In genomic region chr10:75744017-75744416, GRCm38 (mm10) we compare ENCODE assay signal across 8 mouse cellular contexts. TPM values are rescaled to one million over a fixed set of nuclear protein-coding genes. Genes with fewer than 3 reads are reported as not detected.
DNase-seq lines count a peak whose midpoint lies in the region; ATAC-seq and TF ChIP-seq lines count a peak whose summit lies in the region.

No protein-coding gene starts in this region.

- peak; percentile 95 for DNase-seq in brain, adult 2 months (ENCODE audit: low read depth, low spot score)
- peak; percentile 92 for DNase-seq in kidney, postnatal 10 days
- no peak for DNase-seq in liver, embryonic 11.5 days (ENCODE audit: low spot score)
- DNase-seq in neural tube, embryonic 10.5 days (ENCODE audit: extremely low spot score, low spot score): peak; percentile 79

- H3K9me3 ChIP-seq in heart, embryonic 15.5 days (replicated peaks): no peaks in the 10 kb centered on the region
- no peaks in the 10 kb centered on the region for H3K9me3 ChIP-seq in liver, embryonic 11.5 days (ENCODE audit: control insufficient read depth, low read length)
- H3K9me3 ChIP-seq in stomach, embryonic 14.5 days (ENCODE audit: control insufficient read depth, low read depth, low read length): no peaks in the 10 kb centered on the region

- TF ChIP-seq CTCF in embryonic fibroblast, embryonic 13.5 days (IDR thresholded peaks at IDR 0.05; ENCODE audit: borderline replicate concordance, insufficient read depth, low read length): peak; percentile 81

- 43% methylated on average over 3 of the region's 3 CpGs for WGBS in heart, embryonic 15.5 days
- WGBS in liver, embryonic 11.5 days: 48% methylated on average over 3 of the region's 3 CpGs
- WGBS in stomach, embryonic 14.5 days: 43% methylated on average over 3 of the region's 3 CpGs

- peaks cover 77% of the 10 kb centered on the region for H3K36me3 ChIP-seq in heart, embryonic 15.5 days
- peaks cover 58% of the 10 kb centered on the region for H3K36me3 ChIP-seq in liver, embryonic 11.5 days (ENCODE audit: control insufficient read depth, insufficient read depth, low read length)
- H3K36me3 ChIP-seq in stomach, embryonic 14.5 days (ENCODE audit: control insufficient read depth, insufficient read depth, low read length): peaks cover 57% of the 10 kb centered on the region

- TF ChIP-seq POLR2A in embryonic fibroblast, embryonic 13.5 days (IDR thresholded peaks at IDR 0.05; ENCODE audit: low read depth, low read length): no peak

- no peak overlapping the region for H3K4me2 ChIP-seq in heart, embryonic 15.5 days
- H3K4me2 ChIP-seq in liver, embryonic 11.5 days: no peak overlapping the region
- no peak overlapping the region for H3K4me2 ChIP-seq in stomach, embryonic 14.5 days (replicated peaks; ENCODE audit: low read depth, low read length)

- ATAC-seq in CD4-positive, CD25-positive, alpha-beta regulatory T cell, adult 4 months: peak; percentile 94
- ATAC-seq in heart, embryonic 15.5 days (replicated peaks; ENCODE audit: insufficient number of reproducible peaks, insufficient read depth, low FRiP score, low read depth): peak; percentile 50; the same call in 1 of the 2 replicates
- ATAC-seq in liver, embryonic 11.5 days (replicated peaks; ENCODE audit: low FRiP score): peak; percentile 80
- peak; percentile 81 for ATAC-seq in stomach, embryonic 14.5 days (ENCODE audit: insufficient number of reproducible peaks, insufficient read depth, low FRiP score, low read depth)

- no peak overlapping the region for H3K4me3 ChIP-seq in embryonic fibroblast, embryonic 13.5 days (ENCODE audit: insufficient read depth, low read length)
- H3K4me3 ChIP-seq in heart, embryonic 15.5 days: no peak overlapping the region
- H3K4me3 ChIP-seq in liver, embryonic 11.5 days (ENCODE audit: low read depth, low read length): no peak overlapping the region
- no peak overlapping the region for H3K4me3 ChIP-seq in stomach, embryonic 14.5 days (ENCODE audit: low read depth, low read length)

- H3K9ac ChIP-seq in heart, embryonic 15.5 days: no peak overlapping the region
- no peak overlapping the region for H3K9ac ChIP-seq in liver, embryonic 11.5 days (ENCODE audit: low read depth, low read length)
- H3K9ac ChIP-seq in stomach, embryonic 14.5 days (replicated peaks; ENCODE audit: low read depth, low read length): no peak overlapping the region

- no peaks in the 10 kb centered on the region for H3K27me3 ChIP-seq in heart, embryonic 15.5 days
- H3K27me3 ChIP-seq in liver, embryonic 11.5 days (replicated peaks; ENCODE audit: control insufficient read depth, insufficient read depth, low read length): no peaks in the 10 kb centered on the region
- H3K27me3 ChIP-seq in stomach, embryonic 14.5 days (ENCODE audit: control insufficient read depth, insufficient read depth, low read length): no peaks in the 10 kb centered on the region

- no peak overlapping the region for H3K27ac ChIP-seq in embryonic fibroblast, embryonic 13.5 days (ENCODE audit: insufficient read depth, low read length)
- no peak overlapping the region for H3K27ac ChIP-seq in heart, embryonic 15.5 days
- no peak overlapping the region for H3K27ac ChIP-seq in liver, embryonic 11.5 days (ENCODE audit: low read depth, low read length)
- no peak overlapping the region for H3K27ac ChIP-seq in stomach, embryonic 14.5 days (ENCODE audit: low read length)

- H3K4me1 ChIP-seq in embryonic fibroblast, embryonic 13.5 days (ENCODE audit: control insufficient read depth, insufficient read depth, low read length): no peaks in the 10 kb centered on the region
- no peaks in the 10 kb centered on the region for H3K4me1 ChIP-seq in heart, embryonic 15.5 days (replicated peaks)
- no peaks in the 10 kb centered on the region for H3K4me1 ChIP-seq in liver, embryonic 11.5 days (replicated peaks; ENCODE audit: control insufficient read depth, insufficient read depth, low read length)
- no peaks in the 10 kb centered on the region for H3K4me1 ChIP-seq in stomach, embryonic 14.5 days (ENCODE audit: control insufficient read depth, insufficient read depth, low read length)

RNA-seq across cellular contexts. Expression of gene Cabin1, which starts 20.1 kb away (rescaled TPM):
- 10 to 100 TPM; 25.1 to 30.0 TPM for polyA plus RNA-seq in CD4-positive, CD25-positive, alpha-beta regulatory T cell, adult 4 months (2017; shearing (Covaris generic))
- polyA plus RNA-seq in embryonic fibroblast, embryonic 13.5 days (2011; ENCODE audit: insufficient read length, low read depth, missing spikeins): 30.2 and 30.9 TPM in 2 replicates
- polyA plus RNA-seq in heart, embryonic 15.5 days (2015; fragmentation: Nextera tagmentation; extraction: Ambion mirVana): 25.2 and 26.7 TPM in 2 replicates
- 30.3 and 33.3 TPM in 2 replicates for polyA plus RNA-seq in liver, embryonic 11.5 days (2014; fragmentation: Nextera tagmentation; extraction: Ambion mirVana)
- polyA plus RNA-seq in stomach, embryonic 14.5 days (2014; fragmentation: Nextera tagmentation; extraction: Ambion mirVana): 42.7 and 49.0 TPM in 2 replicates

RNA-seq across cellular contexts. Expression of gene Ddt, which starts 29.2 kb away (rescaled TPM):
- polyA plus RNA-seq in CD4-positive, CD25-positive, alpha-beta regulatory T cell, adult 4 months (2017; shearing (Covaris generic)): 10 to 100 TPM; 73.3 to 80.4 TPM
- polyA plus RNA-seq in embryonic fibroblast, embryonic 13.5 days (2011; ENCODE audit: insufficient read length, low read depth, missing spikeins): 40.5 and 42.1 TPM in 2 replicates
- polyA plus RNA-seq in heart, embryonic 15.5 days (2015; fragmentation: Nextera tagmentation; extraction: Ambion mirVana): 40.0 and 40.9 TPM in 2 replicates
- polyA plus RNA-seq in liver, embryonic 11.5 days (2014; fragmentation: Nextera tagmentation; extraction: Ambion mirVana): 198 and 213 TPM in 2 replicates
- polyA plus RNA-seq in stomach, embryonic 14.5 days (2014; fragmentation: Nextera tagmentation; extraction: Ambion mirVana): 65.3 and 65.5 TPM in 2 replicates

RNA-seq across cellular contexts. Expression of gene Gm20441, which starts 36.7 kb away (rescaled TPM):
- not detected for polyA plus RNA-seq in CD4-positive, CD25-positive, alpha-beta regulatory T cell, adult 4 months (2017; shearing (Covaris generic))
- not detected in 2 replicates for polyA plus RNA-seq in embryonic fibroblast, embryonic 13.5 days (2011; ENCODE audit: insufficient read length, low read depth, missing spikeins)
- not detected in 2 replicates for polyA plus RNA-seq in heart, embryonic 15.5 days (2015; fragmentation: Nextera tagmentation; extraction: Ambion mirVana)
- polyA plus RNA-seq in liver, embryonic 11.5 days (2014; fragmentation: Nextera tagmentation; extraction: Ambion mirVana): not detected in 2 replicates
- not detected in 2 replicates for polyA plus RNA-seq in stomach, embryonic 14.5 days (2014; fragmentation: Nextera tagmentation; extraction: Ambion mirVana)

RNA-seq across cellular contexts. Expression of gene Gstt3, which starts 37.2 kb away (rescaled TPM):
- polyA plus RNA-seq in CD4-positive, CD25-positive, alpha-beta regulatory T cell, adult 4 months (2017; shearing (Covaris generic)): 10 to 100 TPM in 1 of 2 experiments, 1 to 10 TPM in 1; 6.4 to 16.8 TPM
- polyA plus RNA-seq in embryonic fibroblast, embryonic 13.5 days (2011; ENCODE audit: insufficient read length, low read depth, missing spikeins): 14.0 and 15.5 TPM in 2 replicates
- polyA plus RNA-seq in heart, embryonic 15.5 days (2015; fragmentation: Nextera tagmentation; extraction: Ambion mirVana): 4.4 and 8.3 TPM in 2 replicates
- polyA plus RNA-seq in liver, embryonic 11.5 days (2014; fragmentation: Nextera tagmentation; extraction: Ambion mirVana): 6.3 and 7.9 TPM in 2 replicates
- polyA plus RNA-seq in stomach, embryonic 14.5 days (2014; fragmentation: Nextera tagmentation; extraction: Ambion mirVana): 46.5 and 48.5 TPM in 2 replicates

RNA-seq across cellular contexts. Expression of gene Gstt1, which starts 54.4 kb away (rescaled TPM):
- polyA plus RNA-seq in CD4-positive, CD25-positive, alpha-beta regulatory T cell, adult 4 months (2017; shearing (Covaris generic)): 1 to 10 TPM in 1 of 2 experiments, not detected in 1; 1.3 TPM
- polyA plus RNA-seq in embryonic fibroblast, embryonic 13.5 days (2011; ENCODE audit: insufficient read length, low read depth, missing spikeins): 8.0 and 17.2 TPM in 2 replicates
- 7.4 and 14.1 TPM in 2 replicates for polyA plus RNA-seq in heart, embryonic 15.5 days (2015; fragmentation: Nextera tagmentation; extraction: Ambion mirVana)
- 40.7 and 43.0 TPM in 2 replicates for polyA plus RNA-seq in liver, embryonic 11.5 days (2014; fragmentation: Nextera tagmentation; extraction: Ambion mirVana)
- polyA plus RNA-seq in stomach, embryonic 14.5 days (2014; fragmentation: Nextera tagmentation; extraction: Ambion mirVana): 11.6 and 12.6 TPM in 2 replicates
